Mouse (Mus musculus) spleen, embryonic (tissue): ENCODE data around the gene Slc43a1.

ENCODE experiments used
- CTCF ChIA-PET: fragments of 350-600 bp; sonication (Branson Sonifier 250); formaldehyde crosslinking; loops from one replicate; lab custom pipeline; 2022; lab: Charles Lee

Slc43a1 gene

DNA sequence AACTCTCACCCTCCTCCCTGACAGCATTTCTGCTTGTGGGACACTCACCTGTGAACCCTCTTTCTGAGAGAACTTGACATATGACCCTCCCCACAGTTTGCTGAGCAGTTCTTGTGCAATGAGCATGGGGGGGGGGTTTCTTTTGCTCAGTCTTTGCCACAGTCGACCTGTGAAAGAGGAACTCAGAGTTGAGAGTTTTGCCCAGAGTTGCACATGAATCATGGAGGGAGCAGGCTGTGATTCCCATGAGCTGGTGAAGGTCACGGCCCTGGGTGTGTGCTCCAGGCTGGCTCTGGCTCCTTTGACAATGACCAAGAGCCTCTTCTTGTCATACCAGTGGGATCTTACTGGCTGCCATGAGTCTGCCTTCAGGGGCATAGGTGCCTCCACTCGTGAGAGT, 23.6 kb downstream of the Slc43a1 start:
- CTCF ChIA-PET: no interaction called here

DNA sequence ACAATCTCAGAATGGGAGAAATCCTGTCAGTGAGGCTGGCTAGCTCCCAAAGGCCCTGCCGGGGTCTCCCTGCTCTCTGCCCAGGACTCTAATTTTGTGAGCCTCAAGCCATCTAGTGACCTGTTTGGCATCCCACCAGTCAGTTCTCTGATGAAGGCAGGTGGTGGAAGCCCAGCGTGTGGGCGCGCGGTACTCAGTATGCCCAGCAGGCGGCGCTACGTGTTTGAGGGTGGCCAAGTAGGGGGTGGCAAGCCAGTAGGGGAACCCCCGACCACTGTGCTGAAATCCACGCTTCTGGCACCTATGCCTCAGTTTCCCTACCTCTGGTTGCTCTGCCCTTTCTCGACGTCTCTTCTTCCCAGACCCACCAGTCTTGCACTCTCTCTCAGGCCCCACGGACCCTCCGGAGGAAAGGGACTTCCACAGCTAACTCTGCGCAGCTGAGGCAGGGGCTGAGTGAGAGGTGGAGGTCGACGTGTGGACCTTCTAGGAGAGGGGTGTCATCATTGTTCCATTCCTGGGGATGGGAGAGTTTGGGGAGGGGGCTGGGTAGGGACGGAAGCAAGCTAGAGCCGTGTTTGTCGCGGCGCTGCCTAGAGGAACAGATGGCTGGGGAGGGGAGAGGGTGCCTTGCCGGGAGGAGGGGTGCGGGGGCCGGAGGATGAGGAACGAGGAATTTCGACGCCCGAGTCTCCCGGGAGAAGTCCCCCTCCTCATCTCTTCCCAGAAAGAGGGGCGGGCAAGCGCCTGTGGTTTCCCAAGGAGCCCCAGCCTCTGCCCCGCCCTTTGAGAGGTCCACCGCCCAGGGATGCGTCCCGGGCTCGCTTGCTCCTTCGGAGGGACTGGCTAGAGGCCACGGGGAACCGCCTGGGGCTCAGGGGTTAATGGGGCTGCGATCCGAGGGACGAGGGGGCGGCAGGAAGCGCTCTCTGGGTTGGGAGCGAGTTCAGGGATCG, 27.2 kb downstream of the Slc43a1 start:
- CTCF ChIA-PET: interaction anchor here (0.6 to 1.1 kb wide), 3 partner anchors 15 to 39 kb away, joined by 3 to 4 read pairs (median 4); partner anchors contain the start of genes Slc43a1 and Timm10

DNA sequence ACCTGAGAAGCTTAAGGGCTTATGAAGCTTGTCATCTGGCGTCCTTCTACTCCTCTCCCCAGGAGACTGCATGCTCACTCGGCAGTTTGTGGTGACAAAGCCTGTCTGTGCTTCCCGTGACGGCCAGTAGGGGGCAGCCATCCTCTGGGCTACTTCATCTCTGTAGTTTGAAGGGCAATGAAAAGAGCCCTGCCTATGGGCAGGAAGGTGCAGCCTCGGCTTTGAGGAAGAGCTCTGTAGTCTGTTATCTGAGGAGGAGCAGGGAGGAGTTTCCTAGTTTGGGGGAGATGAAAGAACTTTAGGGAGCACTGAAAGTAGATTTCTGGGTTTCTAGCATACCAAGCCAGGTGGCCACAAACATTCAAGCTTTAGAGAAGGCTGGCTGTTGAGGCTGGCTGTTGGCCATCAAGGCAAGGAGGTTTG, 29.9 kb downstream of the Slc43a1 start:
- CTCF ChIA-PET: interaction anchor here (0.9 to 1.3 kb wide), 2 partner anchors 13 to 21 kb away, joined by 3 to 12 read pairs; no protein-coding TSS in a partner anchor

DNA sequence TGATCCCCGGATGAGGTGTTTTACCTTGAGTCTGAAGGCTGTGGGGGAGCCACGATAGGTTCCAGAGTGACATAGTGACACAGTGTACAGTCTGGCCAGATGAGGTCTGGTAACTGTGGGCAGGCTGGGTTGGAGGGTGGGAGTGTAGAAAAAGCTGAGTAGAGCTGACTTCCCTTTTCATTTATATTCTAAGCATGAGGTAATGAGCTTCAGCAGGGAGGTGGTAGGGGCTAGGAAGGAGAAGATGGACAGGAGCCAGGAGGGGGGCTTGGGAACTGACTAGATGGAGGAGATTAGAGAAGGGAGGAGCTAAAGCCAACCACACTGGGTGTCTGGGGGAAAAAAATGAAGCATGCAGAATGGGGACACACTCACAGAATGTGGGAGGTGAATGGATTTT, 30.3 kb downstream of the Slc43a1 start:
- CTCF ChIA-PET: interaction anchor here (0.7 to 1.3 kb wide), 3 partner anchors 13 to 169 kb away, joined by 3 to 12 read pairs (median 3); no protein-coding TSS in a partner anchor

DNA sequence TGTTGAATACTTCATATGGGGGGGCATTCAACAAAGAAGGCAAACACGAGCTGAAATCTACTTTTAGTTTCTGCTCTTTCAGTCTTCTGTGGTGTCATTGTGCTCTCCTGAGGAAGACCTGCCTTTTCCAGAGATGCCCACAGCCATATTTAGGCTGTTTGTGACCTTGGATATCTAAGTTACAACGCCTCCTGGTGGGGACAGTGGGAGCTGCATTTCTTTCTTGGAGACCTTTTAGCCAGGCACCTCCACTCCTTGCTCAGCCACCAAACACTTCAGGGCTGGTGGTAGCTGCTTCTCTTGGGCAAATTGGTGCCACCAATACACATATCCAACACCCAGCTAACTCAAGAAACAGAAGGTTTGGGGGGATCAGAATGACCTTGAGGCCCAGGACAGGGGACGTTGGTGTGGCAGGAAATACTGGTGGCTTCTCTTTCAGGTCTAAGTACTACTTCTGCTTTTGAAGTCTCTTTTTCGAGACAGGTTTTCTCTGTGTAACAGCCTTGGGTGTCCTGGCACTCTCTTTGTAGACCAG, 32.0 kb downstream of the Slc43a1 start:
- CTCF ChIA-PET: interaction anchor here (0.6 to 0.7 kb wide), 3 partner anchors 15 to 155 kb away, joined by 3 read pairs; no protein-coding TSS in a partner anchor

DNA sequence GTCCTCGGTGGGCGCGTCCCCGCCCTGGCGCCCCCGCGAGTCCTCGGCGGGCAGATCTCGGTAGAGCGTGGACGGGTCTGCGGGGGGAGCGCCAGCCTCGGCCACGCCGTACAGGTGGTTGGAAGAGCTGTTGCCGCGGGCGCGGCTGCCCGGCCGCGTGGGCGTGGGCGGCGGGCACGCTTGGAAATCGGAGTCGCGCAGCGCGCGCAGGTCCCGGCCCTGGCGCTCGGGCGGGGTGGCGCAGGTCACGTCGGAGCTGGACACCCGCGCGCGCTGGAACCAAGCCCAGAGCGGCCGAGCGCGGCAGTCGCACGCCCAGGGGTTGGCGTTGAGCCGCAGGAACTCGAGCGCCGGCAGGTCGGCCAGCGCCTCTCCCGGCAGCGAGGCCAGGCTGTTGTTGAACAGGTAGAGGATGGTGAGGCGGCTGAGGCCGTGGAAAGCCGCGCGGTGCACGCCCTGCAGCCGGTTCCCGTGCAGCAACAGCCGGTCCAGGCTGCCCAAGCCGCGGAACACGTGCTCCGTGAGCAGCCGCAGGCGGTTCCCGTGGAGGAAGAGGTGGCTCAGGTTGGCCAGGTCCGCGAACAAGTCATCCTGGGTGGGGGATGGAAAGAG, 33.6 kb downstream of the Slc43a1 start:
- CTCF ChIA-PET: interaction anchor here (0.6 kb wide), 1 partner anchor 40 kb away, joined by 3 read pairs; no protein-coding TSS in a partner anchor

DNA sequence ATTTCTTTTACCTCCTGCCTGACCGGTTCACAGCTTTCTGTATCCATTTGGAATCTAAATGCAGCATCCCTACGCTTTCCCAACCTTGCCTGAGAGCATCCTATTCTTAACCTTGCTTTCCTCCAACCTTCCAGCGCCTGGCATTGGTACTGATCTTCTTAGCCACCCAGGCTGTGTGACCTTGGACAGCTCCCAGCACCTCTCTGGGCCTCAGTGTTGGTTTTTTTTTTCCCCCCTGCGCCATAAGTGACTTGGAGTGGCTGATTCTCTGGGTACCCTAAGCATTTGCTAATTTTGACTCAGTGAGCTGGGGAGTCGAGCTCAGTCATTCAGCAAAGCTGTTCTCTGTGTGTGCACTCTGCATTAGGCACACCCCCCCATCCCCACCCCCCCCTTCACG, 37.2 kb downstream of the Slc43a1 start:
- CTCF ChIA-PET: interaction anchor here (0.5 kb wide), 1 partner anchor 19 kb away, joined by 3 read pairs; no protein-coding TSS in a partner anchor

DNA sequence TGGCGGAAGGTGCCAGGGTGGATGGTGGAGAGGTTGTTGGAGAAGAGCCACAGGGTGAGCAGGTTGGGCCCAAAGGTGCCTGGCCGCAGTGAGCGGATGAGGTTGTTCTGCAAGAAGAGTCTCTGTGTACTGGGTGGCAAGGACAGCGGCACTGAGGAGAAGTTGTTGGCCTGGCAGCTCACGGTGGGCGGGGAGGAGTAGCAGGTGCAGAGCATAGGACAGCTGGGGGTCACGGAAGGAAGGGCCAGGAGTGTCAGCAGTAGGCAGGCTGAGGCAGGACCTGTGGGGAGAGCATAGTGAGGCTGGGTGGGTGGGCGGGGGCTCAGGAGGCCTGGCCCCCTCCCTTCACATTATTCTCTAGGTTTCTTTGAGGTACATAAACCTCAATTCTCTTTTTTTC, 41.9 kb downstream of the Slc43a1 start:
- CTCF ChIA-PET: no interaction called here

DNA sequence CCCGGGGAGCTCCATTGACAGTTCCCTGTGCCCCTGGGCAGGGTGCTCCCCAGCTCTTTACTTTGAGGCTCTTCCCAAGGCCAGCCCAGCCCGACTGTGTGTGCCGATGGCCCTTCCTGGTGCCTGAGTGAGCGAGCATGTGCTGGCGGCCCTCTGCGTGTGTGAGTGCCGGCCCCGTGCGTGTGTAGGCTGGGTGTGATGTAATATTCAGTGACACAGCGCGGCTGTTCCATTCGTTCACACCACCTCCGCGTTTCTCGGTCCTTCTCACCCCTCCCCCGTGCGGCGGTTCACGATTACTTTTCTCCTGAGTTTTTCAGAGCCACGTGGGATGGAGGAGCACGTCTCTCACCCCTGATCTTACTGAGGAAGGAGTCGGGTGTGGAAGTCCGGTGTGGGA, 44.0 kb downstream of the Slc43a1 start:
- CTCF ChIA-PET: no interaction called here

DNA sequence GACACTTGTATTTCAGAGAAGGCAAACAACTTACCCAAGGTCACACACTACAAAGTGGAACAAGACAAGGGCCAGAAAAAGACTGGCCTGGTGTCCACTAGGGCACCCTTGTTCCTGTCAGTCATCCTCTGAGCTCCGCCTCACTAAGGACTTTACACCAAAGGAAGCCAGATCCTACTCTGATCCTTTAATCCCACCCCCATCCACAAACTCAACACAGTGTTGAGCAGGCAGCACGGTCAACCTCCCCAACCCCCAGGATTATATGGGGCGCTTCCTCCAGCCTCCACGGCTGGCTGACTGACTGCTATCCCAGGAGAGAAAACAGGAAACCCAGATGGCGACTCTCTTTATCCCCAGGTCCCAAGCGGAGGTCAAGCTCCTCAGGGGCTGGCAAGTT, 44.4 kb downstream of the Slc43a1 start:
- CTCF ChIA-PET: interaction anchor here (0.6 kb wide), 2 partner anchors 19 to 260 kb away, joined by 3 to 6 read pairs; no protein-coding TSS in a partner anchor

DNA sequence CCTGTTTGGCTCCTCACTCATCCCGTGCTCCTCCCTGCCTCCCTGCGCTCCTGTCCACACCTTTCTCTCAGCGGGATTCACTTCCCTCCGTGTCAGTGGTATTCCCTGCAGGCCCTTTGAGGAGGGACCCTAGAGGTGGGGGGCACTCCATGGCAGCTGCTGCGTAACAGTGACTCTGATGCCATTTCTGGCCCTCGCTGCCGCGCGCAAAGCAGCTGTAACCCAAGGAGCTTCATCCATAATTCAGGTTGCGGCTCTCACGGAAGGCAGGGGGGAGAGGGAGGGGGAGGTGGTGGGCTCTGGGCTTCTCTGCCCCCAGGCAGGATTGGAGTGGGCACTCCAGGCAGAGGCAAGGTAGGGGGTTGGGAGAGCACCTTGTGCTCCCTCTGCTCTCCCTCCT, 44.9 kb downstream of the Slc43a1 start:
- CTCF ChIA-PET: interaction anchor here (0.6 kb wide), 2 partner anchors 19 to 260 kb away, joined by 3 to 6 read pairs; no protein-coding TSS in a partner anchor

DNA sequence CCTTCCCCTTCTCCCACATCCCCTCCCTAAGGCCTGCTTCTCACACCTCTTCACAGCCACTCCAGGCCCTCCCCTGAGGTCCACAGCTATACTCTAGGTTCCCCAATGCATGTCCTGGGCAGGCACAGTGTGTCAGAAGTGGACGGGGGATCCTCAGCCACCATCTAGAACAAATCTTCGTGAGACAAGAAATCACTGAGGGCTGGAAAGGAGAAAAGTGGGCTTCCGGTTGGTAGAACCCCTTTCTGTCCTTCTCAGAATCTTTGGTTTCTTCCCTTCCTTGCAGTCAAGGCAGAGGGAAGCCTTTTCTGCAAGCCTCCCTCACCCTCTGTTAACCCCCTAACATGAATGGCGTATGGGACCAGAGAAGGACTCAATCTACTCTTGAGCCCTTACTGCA, 45.3 kb downstream of the Slc43a1 start:
- CTCF ChIA-PET: interaction anchor here (0.6 kb wide), 1 partner anchor 19 kb away, joined by 6 read pairs; no protein-coding TSS in a partner anchor

DNA sequence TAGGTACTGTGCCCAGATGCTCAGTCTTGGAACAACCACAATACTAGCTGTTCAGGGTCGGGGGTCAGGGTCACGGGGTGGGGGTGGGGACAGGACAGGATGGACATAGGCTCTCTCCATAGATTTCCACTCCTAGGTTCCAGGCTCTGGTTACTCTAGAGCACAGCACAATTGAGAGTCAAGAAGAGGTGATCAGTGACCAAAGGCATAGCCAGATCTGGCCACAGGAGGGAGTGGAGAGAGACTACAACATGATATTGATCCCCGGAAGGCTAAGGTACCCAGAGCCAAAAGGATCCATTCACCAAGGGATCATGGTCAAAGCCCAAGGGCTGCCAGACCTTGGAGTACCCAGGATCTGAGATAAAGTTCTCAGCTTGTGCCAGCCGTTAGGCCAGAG, 46.0 kb downstream of the Slc43a1 start:
- CTCF ChIA-PET: no interaction called here

DNA sequence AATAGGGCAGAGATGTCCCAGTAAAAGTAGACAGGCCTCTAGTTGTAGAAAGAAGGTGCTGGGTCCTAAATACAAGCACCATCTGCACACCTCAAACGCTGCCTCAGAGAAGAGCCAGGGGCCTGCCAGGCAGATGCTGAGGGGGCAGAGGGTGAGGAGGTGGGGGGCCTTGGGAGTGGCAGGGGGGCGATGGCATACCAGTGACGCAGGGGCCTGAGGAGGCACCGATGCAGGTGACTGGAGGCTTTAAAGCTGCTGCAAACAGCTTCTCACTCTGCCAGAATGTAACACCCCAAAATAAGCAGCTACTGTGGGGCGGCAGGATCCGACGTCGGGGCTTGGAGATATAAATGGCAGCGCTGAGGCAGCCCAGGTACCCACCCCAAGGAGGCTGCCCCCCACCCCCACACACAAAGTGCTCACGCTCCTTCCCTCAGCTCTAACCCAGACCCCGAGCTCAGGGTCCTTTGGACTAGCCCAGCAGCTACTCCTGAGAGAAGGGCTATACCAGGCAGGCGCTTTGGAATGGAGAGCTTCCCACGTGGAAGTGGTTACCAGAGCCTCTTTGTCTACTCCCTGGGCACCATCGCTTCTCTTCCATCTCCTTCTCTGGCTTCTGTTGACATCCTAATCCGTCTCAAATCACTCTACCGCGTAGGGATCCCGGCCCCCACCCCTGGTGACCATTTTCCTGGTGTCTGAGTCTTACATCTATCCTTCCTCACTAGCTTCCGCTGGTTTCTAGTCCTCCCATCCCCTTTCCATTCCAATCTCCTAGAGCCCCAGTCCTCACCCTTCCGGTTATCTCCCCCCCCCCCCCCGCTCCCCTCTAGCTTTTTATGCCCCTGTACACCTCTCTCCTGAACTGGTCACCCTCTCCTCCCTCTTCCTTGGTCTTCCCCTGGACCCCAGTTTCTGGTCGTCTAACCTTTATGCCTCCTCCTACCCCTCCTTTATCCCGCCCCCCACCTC, 46.7 kb downstream of the Slc43a1 start:
- CTCF ChIA-PET: interaction anchor here (0.6 to 0.7 kb wide), 3 partner anchors 15 to 205 kb away, joined by 3 read pairs; no protein-coding TSS in a partner anchor

DNA sequence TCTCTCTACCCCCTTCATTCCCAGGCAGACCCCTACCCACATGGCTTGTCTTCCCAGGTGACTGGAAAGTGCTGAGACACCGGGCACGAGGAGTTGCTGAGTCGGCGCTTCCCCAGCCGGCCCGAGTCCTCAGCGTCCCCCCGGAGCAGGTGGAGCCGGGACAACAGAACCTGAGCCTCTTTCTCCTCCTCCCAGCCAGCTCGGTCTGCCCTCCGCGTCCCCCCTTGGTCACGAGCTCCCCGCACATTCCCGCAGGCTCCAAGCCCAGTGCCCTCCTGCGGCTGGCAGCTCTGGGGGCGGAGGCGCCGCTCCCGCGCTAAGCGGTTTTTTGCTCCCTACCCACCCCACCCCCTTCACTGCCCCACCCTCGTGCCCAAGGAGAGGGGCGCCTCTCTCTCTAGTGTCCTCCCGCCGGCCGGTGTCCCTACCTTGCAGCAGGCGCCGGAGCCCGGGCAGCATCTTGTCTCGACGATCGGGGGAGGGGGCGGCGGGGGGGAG, 47.6 kb downstream of the Slc43a1 start, which contains the start of gene Rtn4rl2:
Rtn4rl2 (minus strand) TSS at position 477 of the 498 bp plus-strand sequence.
- CTCF ChIA-PET: interaction anchor here (0.7 kb wide), 1 partner anchor 57 kb away, joined by 3 read pairs; no protein-coding TSS in a partner anchor

DNA sequence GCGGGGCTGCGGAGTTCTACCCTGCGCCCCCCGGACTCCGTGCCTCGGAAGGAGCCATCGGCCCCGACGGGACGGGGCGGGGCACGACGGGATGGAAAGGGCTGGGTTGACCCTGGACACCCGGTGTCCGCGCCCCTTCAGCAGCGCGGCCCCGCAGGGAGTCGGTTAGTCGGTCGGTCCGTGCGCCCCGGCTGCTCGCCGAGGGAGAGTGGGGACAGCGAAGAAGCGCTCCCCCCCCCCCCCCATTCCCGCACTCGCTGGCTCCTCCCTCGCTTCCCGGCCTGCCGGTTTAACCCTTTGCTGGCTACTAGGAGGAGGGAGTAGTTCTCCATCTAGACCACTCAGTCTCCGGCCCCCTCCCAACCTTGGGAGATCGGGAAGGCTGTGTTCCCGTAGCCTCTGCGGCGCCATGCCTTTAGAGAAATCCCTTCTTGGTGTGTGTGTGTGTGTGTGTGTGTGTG, 48.2 kb downstream of the Slc43a1 start:
- CTCF ChIA-PET: no interaction called here

DNA sequence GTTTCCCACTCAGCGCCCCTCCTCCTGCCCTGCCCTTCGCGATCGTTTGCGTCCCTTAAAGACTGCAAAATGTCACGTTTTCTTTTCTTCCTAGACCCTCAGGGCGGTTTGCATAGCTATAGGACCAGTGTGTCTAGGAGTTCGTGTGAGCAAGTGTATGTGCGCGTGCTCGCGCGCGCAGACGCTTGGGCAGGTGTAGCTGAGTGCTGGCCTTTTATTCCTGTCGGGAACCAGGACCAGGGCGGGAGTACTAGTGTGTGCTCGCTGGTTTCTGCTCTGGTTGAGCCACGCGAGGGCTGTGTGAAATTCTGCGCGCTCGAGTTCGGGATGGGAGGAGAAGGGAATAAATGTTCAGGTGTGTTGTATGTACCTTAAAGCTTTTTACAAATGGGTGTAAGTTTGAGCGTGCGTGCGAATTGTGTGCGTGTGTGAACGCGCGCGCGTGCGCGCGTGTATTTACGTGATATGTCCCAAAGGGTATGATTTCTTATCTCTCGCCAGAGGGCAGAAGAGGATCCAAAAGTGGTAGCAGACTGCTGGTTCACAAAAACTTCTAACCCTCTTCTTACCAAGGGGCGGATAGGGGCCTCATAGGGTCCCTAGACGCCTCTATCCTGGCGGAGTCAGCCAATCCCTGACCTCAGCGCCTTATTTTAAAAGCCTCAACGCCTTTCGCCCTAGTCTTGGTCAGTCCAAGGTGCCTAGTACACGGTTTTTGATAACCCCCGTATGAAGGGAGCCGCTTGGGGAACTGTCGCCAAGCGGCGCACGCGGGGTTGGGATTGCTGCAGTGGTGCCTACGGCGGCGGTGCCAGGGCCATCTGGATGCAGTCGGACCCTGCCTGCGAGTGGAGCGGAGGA, 49.0 kb downstream of the Slc43a1 start:
- CTCF ChIA-PET: interaction anchor here (0.6 kb wide), 1 partner anchor 352 kb away, joined by 10 read pairs; no protein-coding TSS in a partner anchor

DNA sequence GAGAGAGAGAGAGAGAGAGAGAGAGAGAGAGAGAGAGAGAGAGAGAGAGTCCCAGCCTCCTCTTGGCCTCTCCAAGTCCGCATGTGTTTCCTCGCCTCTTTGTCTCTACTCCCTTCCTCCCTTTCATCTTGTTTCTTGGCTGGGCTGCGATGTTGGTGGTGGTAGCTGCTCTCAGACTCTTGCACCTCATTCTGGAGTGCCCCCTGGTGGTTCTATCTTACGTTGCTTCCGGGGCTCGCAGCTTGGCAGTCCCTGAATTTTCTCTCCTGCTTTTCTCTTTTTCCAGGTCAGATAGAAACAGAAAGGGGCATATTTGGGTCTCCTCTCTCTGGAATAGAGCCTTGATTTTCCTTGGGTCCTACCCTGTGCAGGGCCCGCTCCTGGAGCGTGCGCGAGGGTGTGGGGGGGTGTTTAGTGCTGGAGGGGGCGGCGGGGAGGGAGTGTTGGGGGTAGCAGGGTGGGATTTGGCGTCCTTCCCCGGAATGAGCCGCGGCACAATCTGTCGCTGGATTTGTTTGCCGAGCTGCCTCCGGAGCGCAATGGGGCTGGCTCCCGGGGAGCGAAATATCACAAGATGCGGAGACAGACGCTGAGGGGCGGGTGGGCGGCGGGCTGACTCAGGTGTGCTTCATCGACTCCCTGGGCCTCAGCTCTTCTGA, 50.1 kb downstream of the Slc43a1 start:
- CTCF ChIA-PET: interaction anchor here (0.5 to 1.2 kb wide), 8 partner anchors 20 to 193 kb away, joined by 4 to 12 read pairs (median 5); no protein-coding TSS in a partner anchor
